Comparison of ENCODE assay signal across 18 mouse cellular contexts in genomic region chr16:82521582-82521981, GRCm38 (mm10).
DNase-seq lines count a peak whose midpoint lies in the region; ATAC-seq and TF ChIP-seq lines count a peak whose summit lies in the region.
"Had no signal": no experiment of that assay in that cellular context is flagged by ENCODE, and none has a peak within 500 bp of the region (broad histone marks: within the 10 kb centered on the region; RNA-seq: fewer than 3 reads in every experiment).

No protein-coding gene starts in this region.

- TF ChIP-seq POLR2A in brain, embryonic 14.5 days (IDR thresholded peaks at IDR 0.05; ENCODE audit: borderline replicate concordance, extremely low read depth, insufficient read depth, insufficient read length, poor library complexity, severe bottlenecking) = no peak

- no peak for TF ChIP-seq CTCF in brain, embryonic 14.5 days (IDR thresholded peaks at IDR 0.05; ENCODE audit: borderline replicate concordance, extremely low read depth, insufficient read depth, insufficient read length)

- no peak overlapping the region for H3K4me2 ChIP-seq in hindbrain, embryonic 11.5 days (replicated peaks; ENCODE audit: low read depth, low read length)
- no peak overlapping the region for H3K4me2 ChIP-seq in hindbrain, embryonic 12.5 days (replicated peaks)
- H3K4me2 ChIP-seq in midbrain, embryonic 14.5 days (ENCODE audit: low read length) = no peak overlapping the region
- H3K4me2 ChIP-seq in midbrain, embryonic 15.5 days = no peak overlapping the region
- H3K4me2 ChIP-seq: kidney, embryonic 15.5 days; limb, embryonic 12.5 days; liver, embryonic 13.5 days; stomach, embryonic 15.5 days had no signal

- no peaks in the 10 kb centered on the region for H3K4me1 ChIP-seq in hindbrain, embryonic 11.5 days (replicated peaks; ENCODE audit: control insufficient read depth, insufficient read depth, low read length)
- H3K4me1 ChIP-seq in hindbrain, embryonic 12.5 days = no peaks in the 10 kb centered on the region
- no peaks in the 10 kb centered on the region for H3K4me1 ChIP-seq in midbrain, embryonic 14.5 days (ENCODE audit: control insufficient read depth, insufficient read depth, low read length)
- no peaks in the 10 kb centered on the region for H3K4me1 ChIP-seq in midbrain, embryonic 15.5 days
- H3K4me1 ChIP-seq: heart, embryonic 10.5 days; kidney, embryonic 15.5 days; limb, embryonic 12.5 days; liver, embryonic 13.5 days; stomach, embryonic 15.5 days had no signal

- H3K27me3 ChIP-seq in hindbrain, embryonic 11.5 days (ENCODE audit: control insufficient read depth, insufficient read depth, low read length) = no peaks in the 10 kb centered on the region
- no peaks in the 10 kb centered on the region for H3K27me3 ChIP-seq in hindbrain, embryonic 12.5 days
- H3K27me3 ChIP-seq in midbrain, embryonic 14.5 days (ENCODE audit: control insufficient read depth, insufficient read depth, low read length) = no peaks in the 10 kb centered on the region
- no peaks in the 10 kb centered on the region for H3K27me3 ChIP-seq in midbrain, embryonic 15.5 days (replicated peaks)
- H3K27me3 ChIP-seq: kidney, embryonic 15.5 days; limb, embryonic 12.5 days; liver, embryonic 13.5 days; stomach, embryonic 15.5 days had no signal

- no peaks in the 10 kb centered on the region for H3K9me3 ChIP-seq in hindbrain, embryonic 11.5 days (ENCODE audit: control insufficient read depth, low read length)
- no peaks in the 10 kb centered on the region for H3K9me3 ChIP-seq in hindbrain, embryonic 12.5 days (replicated peaks)
- H3K9me3 ChIP-seq in midbrain, embryonic 14.5 days (ENCODE audit: control insufficient read depth, low read length) = no peaks in the 10 kb centered on the region
- no peaks in the 10 kb centered on the region for H3K9me3 ChIP-seq in midbrain, embryonic 15.5 days
- H3K9me3 ChIP-seq: heart, embryonic 10.5 days; kidney, embryonic 15.5 days; limb, embryonic 12.5 days; liver, embryonic 13.5 days; stomach, embryonic 15.5 days had no signal

- H3K4me3 ChIP-seq in hindbrain, embryonic 11.5 days (ENCODE audit: low read depth, low read length) = no peak overlapping the region
- H3K4me3 ChIP-seq in hindbrain, embryonic 12.5 days = no peak overlapping the region
- H3K4me3 ChIP-seq in midbrain, embryonic 14.5 days (replicated peaks; ENCODE audit: low read depth, low read length) = no peak overlapping the region
- no peak overlapping the region for H3K4me3 ChIP-seq in midbrain, embryonic 15.5 days
- H3K4me3 ChIP-seq: heart, embryonic 10.5 days; kidney, embryonic 15.5 days; limb, embryonic 12.5 days; liver, embryonic 13.5 days; stomach, embryonic 15.5 days had no signal

- H3K36me3 ChIP-seq in hindbrain, embryonic 11.5 days (ENCODE audit: control insufficient read depth, insufficient read depth, low read length) = no peaks in the 10 kb centered on the region
- no peaks in the 10 kb centered on the region for H3K36me3 ChIP-seq in hindbrain, embryonic 12.5 days
- no peaks in the 10 kb centered on the region for H3K36me3 ChIP-seq in midbrain, embryonic 14.5 days (ENCODE audit: control insufficient read depth, insufficient read depth, low read length)
- no peaks in the 10 kb centered on the region for H3K36me3 ChIP-seq in midbrain, embryonic 15.5 days (replicated peaks)
- H3K36me3 ChIP-seq: heart, embryonic 10.5 days; kidney, embryonic 15.5 days; limb, embryonic 12.5 days; liver, embryonic 13.5 days; stomach, embryonic 15.5 days had no signal

- no peak for ATAC-seq in hindbrain, embryonic 11.5 days (ENCODE audit: low FRiP score)
- no peak for ATAC-seq in hindbrain, embryonic 12.5 days (ENCODE audit: low FRiP score)
- ATAC-seq in midbrain, embryonic 14.5 days (ENCODE audit: low FRiP score, low TSS enrichment) = no peak
- ATAC-seq in midbrain, embryonic 15.5 days (replicated peaks) = no peak
- ATAC-seq: inflammation-experienced regulatory T-cells, adult 6 months; lung, postnatal 0 days had no signal

- peak; percentile 2 for DNase-seq in hindbrain, embryonic 11.5 days (ENCODE audit: low spot score)
- peak; percentile 76 for DNase-seq in midbrain, embryonic 14.5 days
- peak; percentile 65 for DNase-seq in brain, embryonic 14.5 days (ENCODE audit: low read depth)
- DNase-seq in adrenal gland, adult 18-20 months (ENCODE audit: low spot score in 2 of 2) = no peak
- no peak for DNase-seq in heart, adult 18-20 months
- DNase-seq: adrenal gland, postnatal 10 days; cerebellum, adult 8-10 months; gastrocnemius, postnatal 10 days; heart, postnatal 14 days; liver, embryonic 13.5 days had no signal

- H3K27ac ChIP-seq in hindbrain, embryonic 11.5 days (ENCODE audit: low read depth, low read length) = no peak overlapping the region
- H3K27ac ChIP-seq in hindbrain, embryonic 12.5 days = no peak overlapping the region
- no peak overlapping the region for H3K27ac ChIP-seq in midbrain, embryonic 14.5 days (replicated peaks; ENCODE audit: low read depth, low read length)
- no peak overlapping the region for H3K27ac ChIP-seq in midbrain, embryonic 15.5 days
- H3K27ac ChIP-seq: heart, embryonic 10.5 days; kidney, embryonic 15.5 days; limb, embryonic 12.5 days; liver, embryonic 13.5 days; stomach, embryonic 15.5 days had no signal

- H3K9ac ChIP-seq in hindbrain, embryonic 11.5 days (ENCODE audit: low read depth, low read length) = no peak overlapping the region
- no peak overlapping the region for H3K9ac ChIP-seq in hindbrain, embryonic 12.5 days
- no peak overlapping the region for H3K9ac ChIP-seq in midbrain, embryonic 14.5 days (replicated peaks; ENCODE audit: low read length)
- H3K9ac ChIP-seq in midbrain, embryonic 15.5 days = no peak overlapping the region
- H3K9ac ChIP-seq: kidney, embryonic 15.5 days; limb, embryonic 12.5 days; liver, embryonic 13.5 days; stomach, embryonic 15.5 days had no signal

Comparison
In these comparisons a context has a peak if more than half of its experiments do, and no peak if none do; other contexts are left out.
1. DNase-seq: peak in hindbrain, embryonic 11.5 days (single experiment), midbrain, embryonic 14.5 days (single experiment) and brain, embryonic 14.5 days (single experiment); none in adrenal gland, adult 18-20 months (0 of 2) and heart, adult 18-20 months (0 of 2).